Mouse (Mus musculus) ES-E14 (cell line): ENCODE data around the gene Tnfrsf11a.

ENCODE experiments used
- HCFC1 ChIP-seq: IDR thresholded peaks from 2 replicates; pipeline ENCODE4 v1.6.1; 2012; ENCODE audit warnings: low read length, inconsistent platforms, borderline replicate concordance; ENCODE audit not compliant: insufficient read depth
- MAFK ChIP-seq: IDR thresholded peaks from 2 replicates; pipeline ENCODE4 v1.6.1; 2014; ENCODE audit warnings: mild to moderate bottlenecking, low read depth, low read length, inconsistent platforms; ENCODE audit not compliant: insufficient read depth
- ZNF384 ChIP-seq: IDR thresholded peaks from 2 replicates; pipeline ENCODE4 v1.6.1; 2012; ENCODE audit warnings: low read depth, low read length, inconsistent platforms

DNA sequence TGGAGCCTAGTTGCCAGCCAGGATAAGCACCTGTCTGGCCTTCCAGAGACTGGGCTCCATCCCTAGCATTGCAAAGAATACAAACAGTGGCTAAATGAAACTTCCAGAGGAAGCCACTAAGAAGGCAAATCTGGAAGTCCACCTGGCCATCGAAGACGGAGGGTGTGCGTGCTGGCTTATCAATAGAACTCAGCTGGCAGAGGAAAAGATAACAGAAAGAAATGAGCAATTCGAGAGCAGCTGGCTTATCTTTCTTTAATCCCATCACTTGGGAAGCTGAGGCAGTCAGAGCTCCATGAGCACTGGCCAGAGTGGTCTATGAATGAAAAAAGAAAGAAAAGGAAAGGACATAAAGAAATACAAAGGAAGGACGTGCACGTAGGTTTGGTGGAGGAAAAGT lies 20.1 kb downstream of the Tnfrsf11a start:
- TF ChIP-seq ZNF384 (no peak), HCFC1 (no peak), MAFK (no peak)
